Mouse (Mus musculus) MEL (cell line): ENCODE measurements around the gene Tmem235.

Source experiments
- CHD1 ChIP-seq: IDR thresholded peaks from 2 replicates; pipeline ENCODE4 v1.6.1; 2012; ENCODE audit warnings: low read depth, mild to moderate bottlenecking, inconsistent platforms, low read length, improper control_type of control experiment
- CTCF ChIP-seq, 3 experiments: IDR thresholded peaks in 2 of 3; conservative IDR thresholded peaks in 1 of 3; 2 replicates each; pipeline ENCODE4 v1.5.1; 2011 to 2012; ENCODE audit warnings: low read length in 3 of 3, low read depth in 2 of 3, mild to moderate bottlenecking in 2 of 3, improper control_type of control experiment in 1 of 3, inconsistent platforms in 1 of 3, mixed read lengths in 1 of 3, moderate library complexity in 1 of 3; ENCODE audit not compliant: control insufficient read depth in 1 of 3, insufficient read depth in 1 of 3, poor library complexity in 1 of 3, severe bottlenecking in 1 of 3
- MAFK ChIP-seq: IDR thresholded peaks from 2 replicates; pipeline ENCODE4 v1.6.1; 2011; ENCODE audit warnings: low read depth, mild to moderate bottlenecking, low read length, improper control_type of control experiment, borderline replicate concordance
- POLR2A ChIP-seq, 2 experiments: IDR thresholded peaks; 2 replicates each; pipeline ENCODE4 v1.6.1; 2011 to 2012; ENCODE audit warnings: low read length in 2 of 2, mild to moderate bottlenecking in 2 of 2, control low read depth in 1 of 2, improper control_type of control experiment in 1 of 2, low read depth in 1 of 2, moderate library complexity in 1 of 2; ENCODE audit not compliant: control insufficient read depth in 1 of 2, insufficient read depth in 1 of 2, poor library complexity in 1 of 2
- UBTF ChIP-seq: IDR thresholded peaks from 2 replicates; pipeline ENCODE4 v1.6.1; 2012; ENCODE audit warnings: low read depth, mild to moderate bottlenecking, inconsistent platforms, low read length, improper control_type of control experiment, moderate library complexity, borderline replicate concordance; ENCODE audit not compliant: insufficient read depth

DNA sequence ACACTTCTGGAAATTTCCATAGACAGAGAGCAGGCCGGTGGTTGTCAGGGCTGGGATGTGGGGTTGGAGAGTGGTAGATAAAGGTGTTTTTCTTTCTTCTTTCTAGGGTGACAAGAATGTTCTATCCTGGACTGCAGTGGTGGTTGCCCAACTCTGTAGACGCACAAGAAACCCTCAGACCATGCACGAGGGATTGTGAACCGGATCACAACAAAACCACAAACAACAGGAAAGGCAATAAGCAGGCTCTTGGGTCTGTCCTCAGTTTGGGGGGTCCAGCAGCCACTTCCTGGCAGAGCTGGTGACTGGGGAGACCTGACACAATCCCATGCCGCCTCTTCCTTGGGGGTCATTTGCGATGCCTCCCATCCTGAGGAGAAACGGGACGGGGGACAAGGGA, 48.8 kb downstream of the Tmem235 start:
- TF ChIP-seq CTCF (IDR thresholded peaks at IDR 0.05 in 2 of 3, conservative IDR thresholded peaks at IDR 0.05 in 1 of 3; ENCODE audit: control insufficient read depth in 1 of 3, insufficient read depth in 1 of 3, low read depth in 2 of 3, low read length in 3 of 3, poor library complexity in 1 of 3, severe bottlenecking in 1 of 3) = no peak
- TF ChIP-seq CHD1 = no peak
- TF ChIP-seq MAFK = no peak
- TF ChIP-seq POLR2A (IDR thresholded peaks at IDR 0.05; ENCODE audit: control insufficient read depth in 1 of 2, insufficient read depth in 1 of 2, low read depth in 1 of 2, low read length in 2 of 2, poor library complexity in 1 of 2) = no peak
- no peak for TF ChIP-seq UBTF
